Mouse (Mus musculus): ENCODE measurements around the gene Ank3.

Gene Ank3

DNA sequence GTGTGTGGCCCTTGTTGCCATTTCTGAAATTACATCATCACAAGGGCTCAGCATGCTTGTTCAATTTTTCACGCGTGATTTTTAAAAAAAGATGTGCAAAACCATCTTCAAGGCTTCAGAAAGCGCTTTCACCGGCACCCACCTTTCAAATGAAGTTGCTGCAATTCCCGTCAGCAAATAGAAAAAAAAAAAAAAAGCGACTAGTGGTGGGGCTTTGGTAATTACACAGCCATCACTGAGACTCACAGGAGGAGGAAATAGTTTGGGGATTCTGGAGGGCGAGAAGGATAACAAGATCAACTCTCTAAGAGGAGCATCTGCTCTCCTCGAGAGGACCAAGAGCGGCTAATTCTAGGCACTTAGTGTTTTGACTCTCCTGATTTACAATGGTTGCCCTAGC is 173.4 kb downstream of the Ank3 start:
- DNase-seq (ENCODE audit: low spot score in 2 of 2): no peak

DNA sequence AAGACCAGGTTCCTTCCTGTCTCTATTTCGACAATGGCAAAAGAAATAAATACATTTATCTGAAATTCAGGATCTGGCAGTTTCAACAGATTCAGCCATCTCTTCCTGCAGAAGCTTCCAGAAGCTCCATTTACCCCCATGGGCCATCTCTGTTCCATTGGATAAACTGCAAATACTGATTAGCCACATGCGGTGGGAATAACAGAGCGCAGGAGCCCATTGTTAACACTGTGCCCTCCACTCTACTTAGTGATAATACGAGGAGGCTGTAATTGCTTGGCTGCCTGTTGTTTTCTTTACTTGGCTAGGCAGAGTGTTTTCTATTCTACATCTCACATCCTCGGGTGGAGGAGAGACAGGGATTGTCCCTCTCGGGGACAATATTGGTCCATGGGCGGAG is 174.5 kb downstream of the Ank3 start:
- DNase-seq (ENCODE audit: low spot score in 2 of 2): no peak

DNA sequence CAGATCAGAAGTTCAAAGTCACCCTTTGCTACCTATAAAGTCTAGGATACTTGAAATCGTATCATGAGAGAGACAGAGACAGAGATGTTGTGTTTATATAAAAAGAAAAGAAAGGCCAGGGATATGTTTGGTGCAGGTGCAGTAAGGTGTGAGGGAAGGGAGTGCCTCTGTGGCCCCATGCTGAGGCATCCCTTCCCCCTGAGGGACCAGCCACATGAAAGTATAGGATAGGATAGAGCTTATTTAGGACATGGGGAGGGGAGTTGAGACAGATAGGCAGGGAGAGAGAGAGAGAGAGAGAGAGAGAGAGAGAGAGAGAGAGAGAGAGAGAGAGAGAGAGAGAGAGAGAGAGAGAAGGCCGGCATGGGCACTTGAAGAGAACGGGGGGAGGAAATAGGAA is 175.2 kb downstream of the Ank3 start:
- no peak for DNase-seq (ENCODE audit: low spot score in 2 of 2)

DNA sequence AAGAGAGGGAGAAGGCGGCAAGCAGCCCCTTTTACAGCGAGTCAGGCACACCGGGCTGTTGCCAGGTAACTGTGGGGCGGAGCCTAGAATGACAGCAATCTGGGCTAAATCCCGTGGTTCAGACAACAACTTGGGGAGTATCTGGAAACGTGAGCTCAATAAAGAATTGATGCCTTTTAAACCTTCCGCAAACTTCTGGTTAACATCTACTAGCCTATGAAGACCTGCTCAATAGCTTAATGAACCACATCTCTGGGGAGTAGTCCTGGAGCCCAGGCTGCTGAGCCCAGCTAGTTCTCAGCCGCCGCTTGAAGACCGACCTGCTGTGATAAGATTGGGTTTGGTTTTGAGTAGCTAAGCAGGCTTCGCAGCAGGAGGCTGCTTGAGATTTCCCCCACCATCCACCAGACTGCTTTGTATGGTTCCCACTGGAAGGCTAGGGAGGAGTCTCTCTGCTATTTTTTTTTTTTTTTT is 175.7 kb downstream of the Ank3 start:
- DNase-seq (ENCODE audit: low spot score in 2 of 2): no peak

DNA sequence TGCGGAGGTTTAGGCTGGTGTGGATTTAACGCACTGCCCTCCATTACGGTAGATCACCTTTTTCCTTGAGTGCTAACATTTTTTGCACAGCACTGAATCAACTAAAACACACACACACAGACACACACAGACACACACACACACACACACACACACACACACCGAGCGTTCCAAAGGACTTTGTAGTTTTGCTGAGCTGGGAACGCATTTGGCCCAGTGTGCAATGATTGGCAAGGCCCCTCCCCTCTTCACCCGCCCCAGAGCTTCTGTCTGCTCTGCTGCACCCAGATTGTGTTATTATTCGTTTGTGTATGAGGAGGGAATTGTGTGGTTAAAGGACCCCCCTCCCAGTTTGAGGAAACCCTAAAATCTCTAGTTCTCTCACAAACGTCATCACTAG is 176.3 kb downstream of the Ank3 start:
- no peak for DNase-seq (ENCODE audit: low spot score in 2 of 2)

DNA sequence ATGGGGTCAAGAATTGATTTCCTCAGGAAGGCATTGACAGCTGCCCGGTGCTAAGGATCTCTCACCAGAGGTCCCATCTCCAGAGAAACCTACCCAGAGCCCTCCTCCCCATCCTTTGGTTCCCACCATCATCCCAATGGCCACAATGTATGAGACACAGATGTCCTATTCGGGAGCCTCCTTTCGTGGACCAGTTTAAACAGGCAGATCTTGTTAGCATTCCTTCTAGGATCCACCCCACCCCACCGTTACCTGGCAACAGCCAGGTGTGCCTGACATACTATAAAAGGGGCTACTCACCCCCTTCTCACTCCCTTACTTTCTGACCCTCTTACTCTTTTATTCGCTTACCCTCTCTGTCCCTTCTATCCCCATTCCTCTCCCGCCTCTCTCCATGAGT is 176.9 kb downstream of the Ank3 start:
- DNase-seq (ENCODE audit: low spot score in 2 of 2): no peak

DNA sequence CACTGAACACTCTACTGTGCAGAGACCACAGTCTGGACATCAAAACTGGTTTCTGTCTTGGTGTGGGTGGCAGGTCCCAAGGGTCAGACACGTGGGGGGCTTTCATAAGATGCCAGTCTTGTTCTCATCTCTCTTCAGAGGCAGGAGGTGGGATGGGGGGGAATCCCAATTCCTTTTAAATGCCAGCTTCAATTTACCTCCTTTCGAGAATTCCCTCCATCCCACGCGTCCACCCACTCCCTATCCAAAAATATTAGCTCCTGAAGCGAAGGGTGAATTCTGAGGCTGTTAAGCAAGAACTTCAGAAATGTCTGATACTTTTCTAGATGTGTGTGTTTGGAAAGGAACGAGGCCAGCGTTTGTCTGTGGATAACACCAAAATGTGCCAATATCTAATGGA is 177.7 kb downstream of the Ank3 start:
- DNase-seq (ENCODE audit: low spot score in 2 of 2): no peak

DNA sequence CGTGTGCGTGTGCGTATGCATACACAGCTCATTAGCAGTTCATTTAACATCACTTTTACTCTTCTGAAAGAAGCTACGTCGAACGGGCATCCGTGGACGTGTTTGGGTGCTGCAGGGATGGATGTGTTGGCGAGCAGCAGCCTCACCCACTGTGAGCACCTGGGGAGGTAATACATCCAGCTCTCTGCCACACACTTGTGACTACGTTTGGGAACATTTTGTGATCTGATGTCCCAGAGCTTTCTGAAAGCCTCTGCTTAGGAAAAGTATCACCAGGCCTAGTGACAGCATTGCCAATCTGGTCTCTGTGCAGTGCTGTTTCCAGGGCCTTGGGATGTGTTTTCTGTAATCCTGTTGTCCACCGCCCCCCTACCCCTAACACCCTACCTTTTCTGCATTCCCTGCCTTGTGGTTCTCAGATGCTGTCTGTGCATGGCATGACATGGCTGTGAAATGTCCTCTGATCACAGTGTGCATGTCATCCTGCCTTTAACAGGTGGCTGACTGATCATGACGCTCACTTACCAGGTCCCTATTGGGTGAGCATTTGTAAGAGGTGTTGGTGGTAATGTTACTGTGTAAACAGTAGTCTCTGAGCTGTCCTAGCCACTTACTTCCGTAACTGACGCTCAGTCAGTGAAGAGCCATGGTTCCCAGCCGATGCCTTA is 178.6 kb downstream of the Ank3 start:
- DNase-seq (ENCODE audit: low spot score in 2 of 2): no peak

DNA sequence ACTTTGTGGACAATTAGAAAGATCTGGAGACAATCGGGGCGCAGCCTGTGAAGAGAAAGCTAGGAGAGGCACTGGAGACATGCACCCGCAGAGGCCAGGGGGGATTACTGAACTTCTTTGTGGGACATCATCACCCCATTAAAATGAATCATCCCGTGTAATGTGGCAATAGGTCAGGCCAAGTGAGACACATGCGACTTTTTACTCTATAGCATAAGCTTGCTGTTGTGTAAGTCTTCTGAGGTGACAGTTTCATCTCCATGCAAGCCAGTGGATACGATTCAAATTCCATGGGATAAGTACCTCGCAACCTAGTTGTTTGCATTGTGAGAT is 179.1 kb downstream of the Ank3 start:
- no peak for DNase-seq (ENCODE audit: low spot score in 2 of 2)

DNA sequence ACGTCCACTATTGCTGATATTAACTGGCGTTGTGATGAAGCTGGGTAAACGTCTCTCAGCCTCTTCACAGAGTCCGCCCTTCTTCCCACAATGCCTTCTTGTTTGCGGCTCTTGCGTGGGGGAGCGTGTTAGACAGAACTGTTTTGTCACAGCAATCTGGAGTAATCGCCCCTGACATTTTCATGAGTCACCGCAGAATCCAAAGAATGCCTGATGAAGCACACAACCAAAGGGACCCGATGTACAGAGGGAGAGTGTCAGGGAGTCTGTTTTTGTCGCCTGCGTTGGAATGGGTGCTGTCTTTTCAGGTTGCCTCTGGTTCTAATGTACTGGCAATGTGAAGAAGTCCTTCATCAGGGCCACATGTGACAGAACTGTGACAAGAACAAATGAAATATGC is 181.0 kb downstream of the Ank3 start:
- no peak for DNase-seq (ENCODE audit: low spot score in 2 of 2)

DNA sequence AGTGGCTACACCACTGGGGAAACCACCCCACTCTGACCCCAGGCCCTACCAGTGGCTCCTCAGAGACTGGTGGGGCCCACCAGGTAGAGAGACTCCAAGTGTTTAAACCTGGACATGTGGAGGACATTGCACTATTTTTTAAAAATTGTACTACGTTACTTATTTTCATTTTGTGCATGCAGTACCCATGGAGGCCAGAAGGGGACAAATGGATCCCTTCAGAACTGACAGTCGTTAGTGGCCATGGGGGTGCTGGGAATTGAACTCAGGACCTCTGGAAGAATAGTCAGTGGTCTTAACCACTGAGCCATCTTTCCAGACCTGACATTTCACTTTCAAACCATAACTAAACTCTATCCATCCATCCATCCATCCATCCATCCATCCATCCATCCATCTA is 183.0 kb downstream of the Ank3 start:
- no peak for DNase-seq (ENCODE audit: low spot score in 2 of 2)

DNA sequence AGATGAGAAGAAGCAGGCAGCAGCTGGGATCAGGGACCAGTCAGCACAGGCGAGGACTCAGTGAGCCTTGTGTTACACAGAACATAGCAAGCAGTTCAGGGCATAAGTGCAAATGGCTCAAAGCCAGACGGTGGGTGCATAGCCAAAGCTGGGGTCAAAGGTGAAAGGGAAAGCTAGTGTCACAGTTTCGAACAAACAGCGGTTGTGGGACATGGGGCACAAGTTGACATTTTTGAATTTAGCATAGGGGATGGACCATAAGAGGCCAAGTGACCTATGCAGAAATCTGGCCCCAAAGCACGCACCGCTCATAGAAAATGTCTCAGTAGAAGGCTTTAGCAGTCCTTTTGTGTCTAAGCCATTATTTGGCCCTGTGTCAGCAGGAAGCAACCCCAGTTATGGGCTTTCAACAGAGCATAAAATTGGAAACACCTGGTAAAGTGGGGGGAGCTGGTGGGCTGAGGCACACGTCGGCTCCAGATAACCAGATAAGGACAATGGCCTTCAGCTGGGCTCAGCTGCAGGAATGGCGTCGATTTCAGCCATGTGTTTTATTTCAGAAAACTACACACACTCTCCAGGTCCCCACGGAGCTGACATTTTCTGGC is 185.4 kb downstream of the Ank3 start:
- DNase-seq (ENCODE audit: low spot score in 2 of 2): no peak

DNA sequence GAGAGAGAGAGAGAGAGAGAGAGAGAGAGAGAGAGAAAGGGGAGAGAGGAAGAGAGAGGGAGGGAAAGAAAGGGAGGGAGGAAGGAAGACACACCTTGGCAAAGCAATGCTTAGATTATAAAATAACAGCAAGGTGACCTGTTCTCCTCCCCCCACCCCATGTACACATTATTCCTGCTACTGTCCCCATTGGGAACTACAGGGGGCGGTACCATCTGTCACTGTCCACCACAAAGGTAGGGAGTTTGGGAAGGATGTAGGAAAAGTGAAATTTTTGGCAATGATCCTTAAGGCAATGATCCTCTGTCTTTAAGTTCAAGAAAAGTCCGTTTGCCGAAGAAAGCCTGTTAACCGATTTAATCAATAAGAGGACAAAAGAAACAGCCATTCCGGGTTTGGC is 186.0 kb downstream of the Ank3 start:
- no peak for DNase-seq (ENCODE audit: low spot score in 2 of 2)

DNA sequence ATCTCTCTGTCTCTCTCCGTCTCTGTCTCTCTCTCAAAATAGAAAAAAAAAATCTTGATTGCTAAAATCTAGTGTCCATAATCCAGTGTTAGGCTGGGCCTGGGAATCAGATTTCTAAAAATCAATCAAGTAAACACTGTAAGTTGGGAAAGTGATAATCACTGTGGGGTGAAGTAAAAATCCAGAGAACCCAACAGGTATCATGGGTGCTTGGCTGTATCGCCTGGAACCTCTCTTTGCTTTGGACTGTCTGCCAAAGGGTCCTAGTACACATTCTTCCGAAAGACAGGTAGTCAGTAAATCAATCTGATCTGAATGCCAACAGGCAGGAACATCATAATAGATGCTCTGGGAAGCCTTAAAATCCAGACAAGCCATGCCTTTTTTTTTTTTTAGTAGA is 186.7 kb downstream of the Ank3 start:
- DNase-seq (ENCODE audit: low spot score in 2 of 2): no peak

DNA sequence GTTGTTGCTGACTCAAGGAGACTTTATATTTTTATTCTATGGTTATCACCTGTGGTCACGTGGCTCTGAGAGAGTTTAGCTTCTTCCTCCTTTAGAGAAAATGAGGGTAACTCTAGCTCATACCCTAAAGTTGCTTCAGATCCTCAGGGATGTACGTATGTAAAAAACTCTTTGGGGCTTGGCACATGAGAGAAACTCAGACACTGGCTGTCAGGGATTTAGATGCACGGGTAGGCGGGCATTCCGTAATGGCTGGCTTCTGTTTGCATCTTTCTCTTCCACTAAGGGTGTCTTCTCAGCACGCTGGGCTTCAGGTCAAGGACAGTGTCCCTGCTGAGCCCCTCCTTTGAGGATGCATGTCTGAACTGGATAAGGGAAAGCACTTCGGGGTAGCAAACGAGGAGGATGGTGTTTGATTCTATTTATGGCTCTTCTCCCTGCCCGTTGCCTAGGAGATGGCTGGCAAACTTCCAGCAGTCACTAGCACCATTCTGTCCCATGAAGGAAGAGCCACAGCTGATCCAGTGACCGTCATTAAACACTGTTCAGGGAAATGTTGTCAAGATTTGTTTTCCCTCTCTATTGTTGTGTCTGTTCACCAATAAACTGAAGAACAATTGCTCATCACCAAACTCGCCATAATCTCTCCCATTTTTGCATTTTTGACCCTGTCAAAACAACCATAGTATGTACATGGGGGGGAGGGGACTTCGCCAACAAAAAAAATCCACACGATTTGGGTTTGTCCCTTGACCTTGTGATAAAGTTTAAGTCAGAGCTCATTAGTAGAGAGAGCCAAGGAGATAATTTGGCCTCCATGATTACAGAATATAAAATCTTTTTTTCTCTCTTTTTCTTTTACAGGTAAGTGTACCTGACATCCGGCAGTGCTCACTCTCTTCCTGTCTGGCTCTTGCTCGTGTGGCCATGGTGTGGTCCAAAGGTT is 195.9 kb downstream of the Ank3 start:
- no peak for DNase-seq (ENCODE audit: low spot score in 2 of 2)

DNA sequence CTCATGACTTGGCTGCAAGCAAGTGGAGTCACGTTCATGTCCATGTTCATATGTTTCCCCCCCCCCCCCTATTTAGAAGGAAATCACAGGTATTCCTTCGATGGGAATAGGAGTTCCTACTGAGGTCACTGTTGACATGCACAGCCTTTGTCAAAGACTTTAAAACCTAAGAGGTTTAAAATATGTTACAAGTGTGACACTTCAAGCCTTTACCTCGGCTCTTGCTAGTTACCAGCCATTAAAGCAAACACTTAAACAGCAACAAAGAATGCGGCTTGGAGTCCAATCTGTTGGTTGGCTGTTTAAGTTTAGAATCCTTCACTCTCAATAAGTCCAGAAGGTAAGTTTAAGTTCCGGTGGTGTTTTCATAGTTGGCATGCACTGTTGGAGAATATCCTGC is 196.9 kb downstream of the Ank3 start:
- DNase-seq (ENCODE audit: low spot score in 2 of 2): no peak

DNA sequence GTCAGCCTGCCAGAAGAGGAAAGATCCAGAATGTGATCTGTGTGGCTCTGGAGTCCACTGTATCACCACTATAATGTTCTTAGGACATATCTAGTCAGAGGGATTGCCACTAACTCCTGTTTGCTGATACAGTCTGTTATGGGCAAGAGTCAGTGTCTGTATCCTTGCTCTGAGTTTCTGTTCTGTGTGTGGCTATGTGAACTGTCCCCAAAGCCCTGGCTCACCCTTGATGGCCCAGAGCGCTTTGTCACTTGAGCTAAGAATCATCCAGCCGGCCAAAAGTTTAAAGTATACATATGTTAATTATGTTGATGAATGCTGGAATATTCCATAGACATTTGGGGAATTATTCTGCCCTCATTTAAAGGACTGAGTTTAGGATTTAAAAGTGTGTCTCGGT is 202.9 kb downstream of the Ank3 start:
- DNase-seq (ENCODE audit: low spot score in 2 of 2): no peak

DNA sequence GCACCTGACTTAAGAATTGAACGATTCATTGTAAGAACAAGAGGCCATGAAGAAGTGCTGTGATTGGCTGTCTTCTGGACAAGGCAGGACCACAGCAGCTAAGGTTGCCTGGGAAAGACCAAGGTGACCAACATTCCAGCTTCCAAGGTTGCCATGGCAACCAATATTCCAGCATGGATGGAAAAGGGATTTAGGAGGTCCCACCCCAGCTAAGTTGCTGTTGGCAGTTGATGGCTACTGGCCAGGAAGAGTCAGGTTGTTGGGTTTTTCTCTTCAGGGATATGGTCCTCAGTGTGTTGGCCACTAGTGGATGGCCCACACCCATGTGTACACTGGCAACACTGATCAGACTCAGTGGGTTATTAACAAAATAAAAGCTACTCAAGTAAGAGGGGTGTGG is 204.1 kb downstream of the Ank3 start:
- DNase-seq (ENCODE audit: low spot score in 2 of 2): no peak

DNA sequence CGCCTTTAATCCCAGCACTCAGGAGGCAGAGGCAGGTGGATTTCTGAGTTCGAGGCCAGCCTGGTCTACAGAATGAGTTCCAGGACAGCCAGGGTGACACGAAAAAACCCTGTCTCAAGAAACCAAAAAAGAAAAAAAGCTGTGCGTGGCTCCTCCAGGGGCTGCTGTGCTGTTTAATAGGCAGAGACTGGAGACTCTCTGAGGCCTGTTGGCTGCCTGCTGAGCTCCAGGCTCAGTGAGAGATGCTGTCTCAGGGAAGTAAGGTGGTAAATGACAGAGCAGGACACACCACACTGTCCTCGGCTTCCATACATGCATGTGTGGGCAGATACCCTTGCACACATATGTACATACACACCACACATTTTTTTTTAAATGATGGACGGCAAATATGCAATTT is 206.0 kb downstream of the Ank3 start:
- DNase-seq (ENCODE audit: low spot score in 2 of 2): no peak

DNA sequence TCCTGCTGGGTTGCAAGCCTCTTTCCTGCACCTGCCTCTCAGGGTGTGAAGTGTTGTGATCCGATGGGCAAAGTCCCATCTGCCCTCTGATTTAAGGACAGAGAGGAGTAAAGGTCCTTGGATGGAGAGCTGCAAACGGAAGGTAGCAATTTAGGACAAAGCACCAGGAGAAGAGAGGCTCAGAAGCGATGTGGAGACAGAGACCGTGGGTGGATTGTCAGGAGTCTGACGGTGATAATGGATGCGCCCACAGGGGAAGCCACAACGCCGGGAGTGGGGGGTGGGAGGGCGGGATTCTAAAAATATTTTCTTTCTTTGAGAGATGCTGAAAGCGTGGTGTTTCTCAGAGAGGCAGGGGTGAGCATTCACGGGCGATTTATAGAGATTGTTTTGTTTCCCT is 206.6 kb downstream of the Ank3 start:
- no peak for DNase-seq (ENCODE audit: low spot score in 2 of 2)

DNA sequence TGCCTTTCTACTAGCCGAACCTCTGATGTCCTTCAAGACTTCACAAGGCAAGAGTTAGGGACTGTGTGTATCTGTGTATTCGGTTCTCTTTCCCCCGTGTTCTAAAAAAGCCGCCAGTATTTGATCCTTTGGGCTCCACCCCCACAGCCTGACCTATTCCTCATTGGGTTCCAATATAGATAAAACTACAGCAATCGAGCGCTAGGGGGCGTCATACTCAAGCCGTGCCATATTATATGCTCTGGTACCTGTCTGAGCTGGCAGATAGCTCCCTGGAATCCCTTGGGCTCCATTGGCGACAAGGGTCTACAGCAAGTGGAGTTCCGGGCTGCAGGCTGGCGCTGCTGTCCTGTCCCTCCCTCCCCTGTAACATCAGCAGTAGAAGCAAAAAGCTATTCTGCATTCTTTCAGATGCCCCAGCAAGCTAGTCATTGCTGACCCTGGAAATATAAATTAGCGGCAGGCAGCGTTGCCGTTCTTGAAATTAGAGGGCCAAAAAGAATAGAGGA is 209.1 kb downstream of the Ank3 start:
- no peak for DNase-seq (ENCODE audit: low spot score in 2 of 2)

DNA sequence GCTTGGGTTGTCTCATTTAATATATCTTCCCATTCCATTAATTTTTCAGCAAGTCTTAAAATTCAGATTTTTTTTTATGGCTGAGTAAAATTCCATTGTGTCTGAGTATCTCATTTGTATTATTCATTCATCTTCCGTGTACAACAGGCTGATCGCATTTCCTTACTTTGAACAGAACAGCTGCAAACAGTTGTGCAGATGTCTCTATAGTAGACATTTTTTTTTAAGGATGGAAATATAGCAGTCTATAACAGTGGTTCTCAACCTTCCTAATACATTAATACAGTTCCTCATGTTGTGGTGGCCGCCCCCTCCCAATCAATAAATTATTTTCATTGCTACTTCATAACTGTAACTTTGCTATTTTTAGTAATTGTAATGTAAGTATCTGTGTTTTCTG is 212.7 kb downstream of the Ank3 start:
- no peak for DNase-seq (ENCODE audit: low spot score in 2 of 2)

DNA sequence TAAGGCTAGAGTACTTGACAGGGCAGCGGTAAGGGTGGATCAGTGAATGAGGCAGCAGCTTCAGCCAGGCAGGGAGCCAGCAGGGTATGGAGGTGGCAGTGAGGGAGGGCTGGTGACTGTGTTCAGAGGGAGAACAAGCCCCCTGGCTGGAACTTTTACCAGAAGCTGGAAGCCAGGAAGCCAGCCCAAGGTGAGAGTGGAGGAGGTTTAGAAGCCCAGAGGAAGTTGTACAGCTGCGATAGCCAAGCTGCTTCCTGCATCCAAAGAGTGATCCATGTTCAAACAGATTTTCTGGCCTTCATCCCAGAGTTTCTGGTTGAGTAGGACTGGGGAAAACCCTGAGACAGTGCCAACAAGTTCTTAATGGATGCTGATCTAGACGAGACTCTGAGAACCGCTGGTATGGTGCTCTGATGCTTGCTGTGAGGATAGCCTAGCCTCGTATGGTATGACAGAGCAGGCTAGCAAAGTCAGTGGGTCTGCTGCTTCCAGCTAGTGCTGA is 213.3 kb downstream of the Ank3 start:
- no peak for DNase-seq (ENCODE audit: low spot score in 2 of 2)
